16 mouse cellular contexts compared by ENCODE assay signal in genomic region chr4:130056011-130056322, GRCm38 (mm10). TPM values are rescaled to one million over a fixed set of nuclear protein-coding genes. Genes with fewer than 3 reads are reported as not detected.
DNase-seq lines count a peak whose midpoint lies in the region; ATAC-seq lines count a peak whose summit lies in the region.
"Had no signal": no experiment of that assay in that cellular context is flagged by ENCODE, and none has a peak within 500 bp of the region (broad histone marks: within the 10 kb centered on the region; RNA-seq: fewer than 3 reads in every experiment).

No protein-coding gene starts in this region.

- DNase-seq in forebrain, embryonic 10.5 days (ENCODE audit: extremely low spot score, low spot score): no peak
- DNase-seq in forebrain, embryonic 11.5 days (ENCODE audit: low spot score): no peak
- DNase-seq in kidney, postnatal 14 days: no peak
- no peak for DNase-seq in kidney, adult 18-20 months
- DNase-seq: adrenal gland, adult 2 months; cerebellum, adult 9-10 months; kidney, postnatal 25 days; lung, adult 18-20 months; lung, postnatal 4 days; spleen, adult 18-20 months had no signal

- no peaks in the 10 kb centered on the region for H3K9me3 ChIP-seq in forebrain, embryonic 10.5 days
- H3K9me3 ChIP-seq in forebrain, embryonic 11.5 days (ENCODE audit: control insufficient read depth, low read length): no peaks in the 10 kb centered on the region; the same call in 1 of the 2 replicates
- no peaks in the 10 kb centered on the region for H3K9me3 ChIP-seq in embryonic facial prominence, embryonic 12.5 days
- no peaks in the 10 kb centered on the region for H3K9me3 ChIP-seq in hindbrain, embryonic 13.5 days
- H3K9me3 ChIP-seq in limb, embryonic 13.5 days: no peaks in the 10 kb centered on the region
- H3K9me3 ChIP-seq: heart, embryonic 13.5 days had no signal

- 49% methylated on average over 3 of the region's 3 CpGs for WGBS in forebrain, embryonic 10.5 days
- 35% methylated on average over 3 of the region's 3 CpGs for WGBS in forebrain, embryonic 11.5 days
- whole genome bisulfite sequencing in embryonic facial prominence, embryonic 12.5 days: 32% methylated on average over 3 of the region's 3 CpGs
- WGBS in hindbrain, embryonic 13.5 days: 46% methylated on average over 3 of the region's 3 CpGs
- WGBS in limb, embryonic 13.5 days: 50% methylated on average over 3 of the region's 3 CpGs

- no peak overlapping the region for H3K4me2 ChIP-seq in forebrain, embryonic 11.5 days (ENCODE audit: low read depth, low read length, severe bottlenecking)
- H3K4me2 ChIP-seq in embryonic facial prominence, embryonic 12.5 days (replicated peaks): no peak overlapping the region
- no peak overlapping the region for H3K4me2 ChIP-seq in hindbrain, embryonic 13.5 days
- no peak overlapping the region for H3K4me2 ChIP-seq in limb, embryonic 13.5 days (replicated peaks)
- H3K4me2 ChIP-seq: heart, embryonic 13.5 days had no signal

- H3K9ac ChIP-seq in forebrain, embryonic 11.5 days (ENCODE audit: low read length): no peak overlapping the region
- no peak overlapping the region for H3K9ac ChIP-seq in embryonic facial prominence, embryonic 12.5 days
- H3K9ac ChIP-seq in hindbrain, embryonic 13.5 days: no peak overlapping the region
- H3K9ac ChIP-seq in limb, embryonic 13.5 days: no peak overlapping the region
- H3K9ac ChIP-seq: heart, embryonic 13.5 days had no signal

- no peaks in the 10 kb centered on the region for H3K36me3 ChIP-seq in forebrain, embryonic 10.5 days (replicated peaks)
- H3K36me3 ChIP-seq in forebrain, embryonic 11.5 days (ENCODE audit: control insufficient read depth, insufficient read depth, low read length): no peaks in the 10 kb centered on the region
- 0 out of 2 replicates have a peak, but pooled peaks cover 3% of the 10 kb centered on the region for H3K36me3 ChIP-seq in embryonic facial prominence, embryonic 12.5 days
- no peaks in the 10 kb centered on the region for H3K36me3 ChIP-seq in hindbrain, embryonic 13.5 days
- H3K36me3 ChIP-seq in limb, embryonic 13.5 days: peaks cover 68% of the 10 kb centered on the region

- peaks cover 48% of the 10 kb centered on the region for H3K4me1 ChIP-seq in forebrain, embryonic 10.5 days
- H3K4me1 ChIP-seq in forebrain, embryonic 11.5 days (replicated peaks; ENCODE audit: control insufficient read depth, insufficient read depth, low read length): peaks cover 9% of the 10 kb centered on the region
- H3K4me1 ChIP-seq in embryonic facial prominence, embryonic 12.5 days: peaks cover 18% of the 10 kb centered on the region
- peaks cover 52% of the 10 kb centered on the region for H3K4me1 ChIP-seq in hindbrain, embryonic 13.5 days (replicated peaks)
- peaks cover 28% of the 10 kb centered on the region for H3K4me1 ChIP-seq in limb, embryonic 13.5 days

- H3K27me3 ChIP-seq in forebrain, embryonic 10.5 days (ENCODE audit: poor library complexity, severe bottlenecking): peaks cover 8% of the 10 kb centered on the region
- H3K27me3 ChIP-seq in forebrain, embryonic 11.5 days (ENCODE audit: control insufficient read depth, insufficient read depth, low read length): no peaks in the 10 kb centered on the region
- no peaks in the 10 kb centered on the region for H3K27me3 ChIP-seq in embryonic facial prominence, embryonic 12.5 days
- H3K27me3 ChIP-seq in hindbrain, embryonic 13.5 days: no peaks in the 10 kb centered on the region
- no peaks in the 10 kb centered on the region for H3K27me3 ChIP-seq in limb, embryonic 13.5 days

- no peak overlapping the region for H3K4me3 ChIP-seq in forebrain, embryonic 10.5 days
- H3K4me3 ChIP-seq in forebrain, embryonic 11.5 days (ENCODE audit: low read depth, low read length): no peak overlapping the region
- no peak overlapping the region for H3K4me3 ChIP-seq in embryonic facial prominence, embryonic 12.5 days
- H3K4me3 ChIP-seq in hindbrain, embryonic 13.5 days: no peak overlapping the region
- H3K4me3 ChIP-seq in limb, embryonic 13.5 days: no peak overlapping the region
- H3K4me3 ChIP-seq: heart, embryonic 13.5 days; myocyte had no signal

- no peak for ATAC-seq in forebrain, embryonic 11.5 days (replicated peaks; ENCODE audit: low FRiP score)
- no peak for ATAC-seq in embryonic facial prominence, embryonic 12.5 days (ENCODE audit: insufficient number of reproducible peaks, insufficient read depth, low FRiP score, low TSS enrichment)
- peak; percentile 33; the same call in 1 of the 2 replicates for ATAC-seq in hindbrain, embryonic 13.5 days (ENCODE audit: low FRiP score)
- ATAC-seq in limb, embryonic 13.5 days (ENCODE audit: low FRiP score, low read depth): peak; percentile 49
- ATAC-seq in megakaryocyte, adult 5-6 weeks (ENCODE audit: poor library complexity, severe bottlenecking): no peak

- peak overlapping the region; percentile 72 for H3K27ac ChIP-seq in forebrain, embryonic 10.5 days
- no peak overlapping the region for H3K27ac ChIP-seq in forebrain, embryonic 11.5 days (ENCODE audit: low read depth, low read length)
- H3K27ac ChIP-seq in embryonic facial prominence, embryonic 12.5 days: 0 out of 2 replicates have a peak overlapping the region, but pooled peaks have one; percentile 27
- H3K27ac ChIP-seq in hindbrain, embryonic 13.5 days: peak overlapping the region; percentile 56
- peak overlapping the region; percentile 75 for H3K27ac ChIP-seq in limb, embryonic 13.5 days
- H3K27ac ChIP-seq: heart, embryonic 13.5 days had no signal

RNA-seq across cellular contexts. Expression of gene Col16a1, which starts 8.3 kb away (rescaled TPM):
- 2.3 and 2.4 TPM in 2 replicates for polyA plus RNA-seq in forebrain, embryonic 10.5 days (2016; fragmentation: Nextera tagmentation; extraction: Ambion mirVana)
- 5.9 and 6.3 TPM in 2 replicates for polyA plus RNA-seq in forebrain, embryonic 11.5 days (2014; fragmentation: Nextera tagmentation; extraction: Ambion mirVana)
- polyA plus RNA-seq in embryonic facial prominence, embryonic 12.5 days (2016; fragmentation: Nextera tagmentation; extraction: Ambion mirVana): 40.3 and 46.2 TPM in 2 replicates
- polyA plus RNA-seq in hindbrain, embryonic 13.5 days (2015; fragmentation: Nextera tagmentation; extraction: Ambion mirVana): 5.8 and 14.3 TPM in 2 replicates
- polyA plus RNA-seq in limb, embryonic 13.5 days (2015; fragmentation: Nextera tagmentation; extraction: Ambion mirVana): 64.6 and 65.8 TPM in 2 replicates
- total RNA-seq in megakaryocyte, adult 5-6 weeks (2015): not detected in 2 replicates
- total RNA-seq in megakaryocyte, adult 5-6 weeks (2017): not detected in 2 replicates

RNA-seq across cellular contexts. Expression of gene Pef1, which starts 46.4 kb away (rescaled TPM):
- 69.8 and 70.4 TPM in 2 replicates for polyA plus RNA-seq in forebrain, embryonic 10.5 days (2016; fragmentation: Nextera tagmentation; extraction: Ambion mirVana)
- 62.7 and 75.8 TPM in 2 replicates for polyA plus RNA-seq in forebrain, embryonic 11.5 days (2014; fragmentation: Nextera tagmentation; extraction: Ambion mirVana)
- 65.6 and 69.5 TPM in 2 replicates for polyA plus RNA-seq in embryonic facial prominence, embryonic 12.5 days (2016; fragmentation: Nextera tagmentation; extraction: Ambion mirVana)
- polyA plus RNA-seq in hindbrain, embryonic 13.5 days (2015; fragmentation: Nextera tagmentation; extraction: Ambion mirVana): 65.1 and 65.7 TPM in 2 replicates
- polyA plus RNA-seq in limb, embryonic 13.5 days (2015; fragmentation: Nextera tagmentation; extraction: Ambion mirVana): 64.1 and 64.3 TPM in 2 replicates
- total RNA-seq in megakaryocyte, adult 5-6 weeks (2015): 53.1 TPM in 2 replicates
- 12.3 and 18.0 TPM in 2 replicates for total RNA-seq in megakaryocyte, adult 5-6 weeks (2017)

Comparison
In these comparisons a context has a peak if more than half of its experiments do, and no peak if none do; other contexts are left out.
1. ATAC-seq: peak in hindbrain, embryonic 13.5 days (single experiment) and limb, embryonic 13.5 days (single experiment); none in forebrain, embryonic 11.5 days (single experiment), embryonic facial prominence, embryonic 12.5 days (single experiment) and megakaryocyte, adult 5-6 weeks (single experiment).